In the genomic region with DNA sequence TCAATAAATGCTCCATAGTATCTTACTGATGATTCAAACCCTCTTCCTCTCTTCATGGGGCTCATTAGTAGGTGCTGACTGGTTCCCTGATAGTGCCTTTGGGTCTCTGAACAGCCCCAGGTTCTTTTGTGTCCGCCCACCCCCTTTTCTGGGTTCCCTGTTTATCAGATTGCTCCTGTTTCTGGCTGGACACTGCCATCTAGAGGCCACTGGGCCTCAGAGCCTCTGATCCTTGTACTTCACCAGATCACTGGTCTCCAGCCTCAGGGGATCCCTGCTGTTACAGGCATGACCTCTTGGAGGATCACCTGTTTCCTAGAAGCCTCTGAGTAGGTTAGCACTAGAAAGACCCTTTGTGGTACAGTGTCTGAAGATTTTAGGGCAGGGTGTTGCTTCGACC, we compare ENCODE assay signal across 7 mouse cellular contexts. TPM values are rescaled to one million over a fixed set of nuclear protein-coding genes. Genes with fewer than 3 reads are reported as not detected.
DNase-seq lines count a peak whose midpoint lies in the region; ATAC-seq and TF ChIP-seq lines count a peak whose summit lies in the region.

No protein-coding gene starts in this region.

- intact Hi-C loops in gastrocnemius, adult 2 months (cut with DNase I) = loop anchor here (1.0 to 10.0 kb wide), 5 partner anchors 37 to 1545 kb away; a partner anchor contains a TSS

- peak; percentile 99; the same call in 1 of the 2 replicates for TF ChIP-seq CTCF in gastrocnemius, adult 2 months (IDR thresholded peaks at IDR 0.05)

- peak; percentile 86 to 87 for DNase-seq in cerebellum, postnatal 14 days
- DNase-seq in gastrocnemius, adult 2 months = peak; percentile 79
- peak; percentile 61 to 66 for DNase-seq in left cerebral cortex, adult 8-10 months (ENCODE audit: low spot score in 2 of 2)
- DNase-seq in skeletal muscle tissue, adult 2 months (ENCODE audit: low read depth, low spot score) = peak; percentile 57

- H3K27me3 ChIP-seq in midbrain, embryonic 12.5 days = no peaks in the 10 kb centered on the region

- H3K4me3 ChIP-seq in gastrocnemius, adult 2 months = no peak overlapping the region
- H3K4me3 ChIP-seq in midbrain, embryonic 12.5 days = no peak overlapping the region

- 36% methylated on average over 2 of the region's 2 CpGs for WGBS in midbrain, embryonic 12.5 days

- no peak overlapping the region for H3K27ac ChIP-seq in gastrocnemius, adult 2 months
- no peak overlapping the region for H3K27ac ChIP-seq in midbrain, embryonic 12.5 days (replicated peaks)

- no peaks in the 10 kb centered on the region for H3K4me1 ChIP-seq in midbrain, embryonic 12.5 days

- H3K4me2 ChIP-seq in midbrain, embryonic 12.5 days (replicated peaks) = no peak overlapping the region

- ATAC-seq in activated CD4-positive, CD25-positive, alpha-beta regulatory T cell, adult 4 months = peak; percentile 82
- peak; percentile 86 for ATAC-seq in inflammation-experienced regulatory T-cells, adult 6 months
- peak; percentile 47; the same call in 1 of the 2 replicates for ATAC-seq in midbrain, embryonic 12.5 days (ENCODE audit: low FRiP score, low read depth)

- H3K36me3 ChIP-seq in midbrain, embryonic 12.5 days = no peaks in the 10 kb centered on the region

- H3K9me3 ChIP-seq in midbrain, embryonic 12.5 days = no peaks in the 10 kb centered on the region

- no peak overlapping the region for H3K9ac ChIP-seq in midbrain, embryonic 12.5 days (replicated peaks)

RNA-seq across cellular contexts. Expression of a gene that starts 39.8 kb away (rescaled TPM):
- polyA plus RNA-seq in activated CD4-positive, CD25-positive, alpha-beta regulatory T cell, adult 4 months (2017; shearing (Covaris generic)) = 10 to 100 TPM; 17.5 to 21.1 TPM
- 100 to 1,000 TPM in 1 of 2 experiments, 10 to 100 TPM in 1; 80.9 to 111 TPM for total RNA-seq in gastrocnemius, adult 2 months (2021)
- 10 to 100 TPM; 17.9 to 21.0 (median 20.3) TPM for polyA plus RNA-seq in inflammation-experienced regulatory T-cells, adult 6 months (2017; shearing (Covaris generic))
- 100 to 1,000 TPM; 103 to 114 (median 109) TPM for total RNA-seq in left cerebral cortex, adult 8-10 months (2022)
- 39.0 and 43.9 TPM in 2 replicates for polyA plus RNA-seq in midbrain, embryonic 12.5 days (2016; fragmentation: Nextera tagmentation; extraction: Ambion mirVana)
